Mouse (Mus musculus) c-Kit-positive CD71-negative TER-119-negative erythroid progenitor cells, embryonic 14.5 days (primary cell): ENCODE results near the gene Pnma1.

Source experiments
- DNase-seq: peaks from one replicate; pipeline ENCODE4 v3.0.0-alpha.2; 2013; ENCODE audit warnings: low read depth

Pnma1 gene

DNA sequence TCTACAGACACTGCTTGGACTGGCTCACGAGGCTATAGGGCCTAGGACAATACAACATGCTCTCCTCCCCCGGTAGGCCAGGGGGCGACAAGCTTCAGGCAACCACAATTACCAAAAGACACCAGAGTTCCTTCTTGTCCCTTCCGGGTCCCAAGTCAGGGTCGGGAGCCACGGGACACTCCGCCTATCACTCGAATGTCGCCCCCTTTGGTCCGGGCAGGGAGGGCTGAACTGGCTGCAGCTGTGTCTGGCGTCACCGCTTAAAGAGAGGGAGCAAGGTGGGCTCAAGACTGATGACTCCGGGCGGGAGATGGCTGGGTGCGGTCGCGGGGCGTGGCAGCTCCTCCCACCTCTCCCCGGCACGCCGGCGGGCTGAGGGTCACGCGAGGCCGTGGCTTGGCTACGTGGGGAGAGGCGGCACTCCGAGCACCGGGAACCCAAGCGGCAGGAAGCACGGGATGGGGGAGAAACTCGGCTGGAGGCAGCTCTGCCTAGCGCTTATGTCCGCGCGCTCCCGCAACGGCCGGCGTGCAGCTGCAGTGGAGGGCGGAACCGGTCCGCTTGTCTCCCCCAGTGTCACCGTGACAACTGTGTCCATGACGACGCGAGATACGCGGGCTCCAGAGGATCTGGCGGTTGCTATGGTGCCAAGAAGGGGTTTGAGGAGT, at the start of gene Pnma1:
Gene Pnma1 (minus strand): TSS at position 536 of the 668 bp plus-strand sequence.
- peak; percentile 62 for DNase-seq

DNA sequence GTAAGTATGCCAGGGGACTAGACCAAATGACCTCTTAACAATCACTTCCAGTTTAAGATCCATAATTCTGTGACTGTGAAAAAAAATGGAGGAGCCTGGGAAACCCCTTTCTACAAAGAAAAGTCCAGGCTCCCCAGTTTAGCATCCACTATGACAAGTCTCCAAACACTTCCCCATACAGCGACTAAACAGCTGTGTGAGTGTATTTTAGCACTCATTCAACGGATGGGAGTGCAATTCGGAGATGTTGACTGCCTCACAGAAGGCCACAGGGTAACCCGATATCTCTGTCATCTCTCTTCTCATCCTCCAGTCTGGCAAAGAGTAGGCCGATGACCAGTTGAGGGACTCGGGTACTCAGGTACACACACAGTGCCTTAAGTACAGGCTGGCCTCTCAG, 46.9 kb upstream of the Pnma1 start:
- DNase-seq, result no peak

DNA sequence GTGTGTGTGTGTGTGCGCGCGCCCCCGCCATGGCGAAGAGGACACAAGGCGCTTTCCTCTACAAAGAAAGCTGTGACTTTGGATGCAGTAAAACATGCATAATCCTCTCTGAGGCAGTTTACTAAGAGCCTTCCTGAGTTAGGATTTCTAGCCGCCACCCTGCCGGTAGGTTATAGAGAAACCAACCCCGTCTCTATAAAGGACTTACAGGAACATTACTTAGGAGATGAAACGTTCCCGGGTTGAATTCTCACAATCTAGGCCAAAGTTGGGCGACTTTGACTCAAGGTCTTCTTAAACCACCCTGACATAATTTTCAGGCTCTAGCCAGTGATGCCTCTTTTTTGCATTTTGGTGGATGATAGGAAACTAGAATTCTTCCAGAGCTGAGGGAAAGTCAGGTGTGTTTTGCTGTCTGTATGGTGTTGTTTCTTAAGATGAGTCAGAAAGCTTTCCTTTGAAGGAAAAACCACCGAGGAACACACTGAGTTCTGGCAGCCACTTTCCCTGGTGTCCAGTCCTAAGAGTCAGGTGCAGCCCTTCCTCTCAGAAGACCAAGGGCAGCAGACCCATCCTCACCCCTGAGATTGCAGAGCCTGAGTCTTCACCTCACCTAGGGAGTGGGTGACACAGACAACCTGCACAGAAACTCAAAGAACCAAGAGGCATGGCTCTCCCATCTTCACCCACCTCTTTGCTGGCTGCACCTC, 46.3 kb upstream of the Pnma1 start:
- no peak for DNase-seq

DNA sequence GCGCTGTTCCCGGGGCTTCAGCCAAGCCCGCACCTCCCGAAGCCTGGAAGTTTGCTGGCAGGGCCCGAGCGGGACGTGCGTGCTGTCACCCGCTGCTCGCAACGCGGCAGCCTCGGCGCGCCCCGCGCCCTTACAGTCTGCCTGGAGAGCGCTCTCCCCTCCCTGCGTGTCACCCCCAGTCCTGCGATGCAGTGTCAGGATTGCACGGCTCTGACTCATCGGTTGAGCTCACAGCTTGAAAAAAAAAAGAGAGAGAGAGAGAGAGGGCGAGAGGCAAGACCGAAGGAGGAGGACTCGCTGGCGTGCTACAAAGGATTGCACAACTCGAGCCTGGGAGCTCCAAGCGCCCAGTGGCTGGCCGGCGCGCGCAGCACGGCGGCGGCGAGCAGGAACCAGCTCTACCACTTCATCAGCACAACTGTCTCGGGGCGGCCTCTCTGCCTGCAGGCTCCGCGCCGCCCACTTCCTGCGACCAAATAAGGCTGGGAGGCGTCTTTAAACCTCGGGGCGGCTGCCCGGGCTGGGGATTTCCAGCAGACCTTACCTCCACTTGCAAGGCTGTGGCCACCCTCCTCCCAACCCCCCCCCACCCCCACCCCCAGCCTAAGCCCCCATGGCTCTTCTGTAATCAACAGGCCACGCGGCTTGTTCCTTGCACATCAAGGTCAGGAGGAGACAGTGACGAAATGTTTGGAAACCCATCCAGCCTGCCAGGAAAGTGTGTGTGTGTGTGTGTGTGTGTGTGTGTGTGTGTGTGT, 45.5 kb upstream of the Pnma1 start:
- DNase-seq, result peak; percentile 91

DNA sequence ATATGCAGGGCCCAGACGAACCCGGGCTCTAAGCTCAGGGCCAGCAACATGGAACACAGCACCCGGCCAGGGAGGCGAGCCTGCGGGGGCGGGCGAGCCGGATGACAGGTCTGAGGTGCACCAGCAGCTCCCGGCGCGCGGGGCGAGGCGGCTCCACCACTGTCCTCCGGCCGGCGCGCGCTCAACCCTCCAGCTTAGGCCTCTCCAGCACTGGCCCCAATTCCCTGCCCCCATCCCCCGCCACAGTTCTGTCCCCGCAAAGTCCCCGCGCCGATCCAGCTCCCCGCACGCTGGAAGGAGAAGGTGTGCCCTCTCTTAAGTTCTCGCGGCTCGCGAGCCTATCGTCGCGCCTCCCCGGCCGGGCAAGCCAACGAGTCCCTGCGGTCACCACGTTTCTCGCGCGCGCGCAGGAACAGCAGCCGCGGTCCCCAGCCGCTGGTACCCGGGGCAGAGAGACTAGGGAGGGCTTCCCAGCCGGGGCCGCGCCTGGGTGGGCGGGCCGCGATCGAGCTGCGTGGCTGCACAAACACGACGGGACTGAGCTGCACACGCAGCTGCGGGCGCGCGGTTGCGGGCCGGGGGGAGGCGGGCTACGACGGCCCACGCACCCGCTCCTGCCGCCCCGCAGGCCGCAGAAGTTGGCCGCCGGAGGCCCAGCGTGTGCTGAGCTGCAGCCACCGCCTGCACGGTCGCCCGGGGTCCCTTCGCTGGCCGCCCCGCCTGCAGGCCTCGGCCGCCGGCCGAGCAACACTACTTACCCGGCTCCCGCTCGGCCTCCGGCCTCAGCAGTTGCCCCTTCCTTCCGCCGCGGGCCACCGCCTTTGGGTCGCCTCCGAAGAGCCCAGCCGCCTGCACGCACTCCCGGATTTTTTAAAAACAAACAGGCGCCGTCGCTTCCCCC, 44.7 kb upstream of the Pnma1 start:
- no peak for DNase-seq

DNA sequence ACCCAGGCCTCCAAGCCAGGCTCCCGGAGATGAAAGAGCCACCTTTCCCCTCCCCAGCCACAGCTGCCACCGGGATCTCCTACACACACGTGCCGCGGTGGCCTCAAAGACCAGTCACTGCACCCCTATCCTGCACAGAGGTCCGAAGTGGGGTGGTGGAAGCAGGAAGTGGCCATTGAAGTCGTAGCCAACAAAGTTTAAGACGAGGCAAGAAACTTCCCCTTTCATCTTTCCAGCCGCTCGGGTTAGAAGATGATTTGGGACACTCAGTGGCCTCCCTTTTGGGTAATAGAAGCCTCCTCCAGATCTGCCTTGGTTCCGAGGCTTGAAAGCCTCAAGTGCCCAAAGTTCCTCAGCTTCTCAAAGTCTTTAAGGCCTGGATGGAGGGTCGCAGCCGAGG, 44.0 kb upstream of the Pnma1 start:
- no peak for DNase-seq

DNA sequence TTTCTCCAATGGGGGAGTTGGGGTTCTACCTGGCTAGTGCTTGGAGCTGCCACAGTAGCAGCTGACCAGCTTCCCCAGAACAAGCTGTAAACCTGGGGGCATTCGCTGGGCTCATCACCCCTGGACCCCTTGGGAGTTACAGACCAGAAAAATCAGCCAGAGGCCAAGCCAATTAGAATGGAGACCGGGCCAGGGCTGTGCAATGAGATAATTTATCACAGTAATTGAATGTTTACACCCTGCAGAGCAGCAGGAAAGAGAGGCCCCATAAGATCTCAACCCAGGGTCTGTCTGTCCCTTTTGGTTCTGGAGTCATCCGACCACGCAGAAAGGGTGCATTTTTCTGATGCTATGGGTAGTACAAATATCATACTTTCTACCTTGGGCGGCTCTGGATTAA, 43.5 kb upstream of the Pnma1 start:
- no peak for DNase-seq

DNA sequence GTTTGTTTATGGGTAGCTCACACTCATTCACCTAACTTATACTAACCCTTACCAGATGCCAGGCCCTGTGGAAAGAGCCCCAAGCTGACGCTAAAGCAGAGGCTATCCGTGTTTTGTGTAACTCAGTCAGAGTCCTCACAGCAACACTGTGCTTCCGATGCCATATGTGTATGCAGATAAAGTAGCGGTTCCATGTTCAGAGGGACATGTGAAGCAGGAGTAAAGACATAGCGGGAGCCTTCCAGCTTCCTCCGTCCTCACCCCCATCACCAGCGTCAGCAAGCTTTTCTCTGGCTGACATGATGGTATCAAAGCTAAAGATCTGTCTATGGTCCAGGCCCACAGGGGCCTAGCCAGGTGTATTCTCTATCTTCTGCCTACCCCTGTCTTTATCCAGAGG, 42.9 kb upstream of the Pnma1 start:
- DNase-seq, result no peak

DNA sequence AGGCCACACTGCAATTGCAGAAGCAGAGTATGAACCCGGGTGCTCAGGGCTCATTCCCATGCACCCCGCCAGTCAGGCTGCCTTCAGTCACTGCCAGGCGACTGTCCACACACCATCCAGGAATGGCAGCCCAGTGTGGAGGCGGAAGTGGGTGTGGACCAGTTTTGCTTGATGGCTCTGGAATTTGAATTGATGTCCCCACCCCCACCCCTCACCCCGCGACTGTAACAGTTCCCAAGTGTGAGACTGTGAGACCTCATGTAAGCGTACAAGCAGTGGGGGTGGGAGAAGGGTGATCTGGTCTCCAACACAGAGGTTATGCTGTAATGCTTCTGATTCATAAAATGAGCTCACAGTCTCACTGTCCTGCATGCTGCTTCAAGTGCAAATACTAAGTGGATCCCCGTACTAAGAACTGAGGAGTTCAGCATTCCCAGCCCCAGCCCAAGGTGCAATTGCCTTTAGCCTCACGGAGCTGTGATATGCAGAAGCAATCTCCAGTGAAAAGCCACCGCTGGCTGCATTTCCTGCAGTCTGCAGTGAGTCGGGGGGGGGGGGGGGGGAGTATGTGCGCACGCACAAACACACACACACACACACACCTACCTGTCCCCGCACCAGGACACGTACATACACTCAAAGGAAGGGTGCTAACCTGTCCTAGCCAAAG, 42.0 kb upstream of the Pnma1 start:
- DNase-seq, result no peak

DNA sequence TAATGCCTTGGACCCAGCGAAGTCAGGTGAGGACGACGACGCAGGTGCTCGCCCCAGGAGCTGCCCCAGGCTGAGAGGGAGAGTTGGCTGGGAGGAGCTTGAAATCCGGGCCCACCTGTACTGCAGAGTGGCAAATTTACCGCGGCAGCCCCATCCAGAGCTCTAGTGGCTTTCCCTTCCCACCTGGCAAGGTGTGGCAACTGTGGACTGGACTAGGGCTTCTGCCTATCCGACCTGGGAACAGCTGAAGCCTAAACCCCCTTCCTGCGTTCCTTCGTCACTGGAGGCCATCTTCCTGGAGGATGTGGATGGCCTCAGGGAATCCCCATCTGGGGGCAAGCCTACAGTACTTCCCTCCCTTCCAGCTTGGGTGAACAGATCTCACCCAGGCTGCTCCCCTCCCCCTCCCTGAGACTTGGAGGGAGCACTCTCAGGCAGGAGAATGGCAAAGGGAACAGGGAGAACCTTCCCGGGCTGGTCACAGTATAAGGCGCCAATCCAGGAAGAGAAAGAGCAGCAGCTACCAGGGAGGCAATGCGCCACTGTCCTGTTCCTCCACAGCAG, 40.7 kb upstream of the Pnma1 start:
- DNase-seq, result no peak

DNA sequence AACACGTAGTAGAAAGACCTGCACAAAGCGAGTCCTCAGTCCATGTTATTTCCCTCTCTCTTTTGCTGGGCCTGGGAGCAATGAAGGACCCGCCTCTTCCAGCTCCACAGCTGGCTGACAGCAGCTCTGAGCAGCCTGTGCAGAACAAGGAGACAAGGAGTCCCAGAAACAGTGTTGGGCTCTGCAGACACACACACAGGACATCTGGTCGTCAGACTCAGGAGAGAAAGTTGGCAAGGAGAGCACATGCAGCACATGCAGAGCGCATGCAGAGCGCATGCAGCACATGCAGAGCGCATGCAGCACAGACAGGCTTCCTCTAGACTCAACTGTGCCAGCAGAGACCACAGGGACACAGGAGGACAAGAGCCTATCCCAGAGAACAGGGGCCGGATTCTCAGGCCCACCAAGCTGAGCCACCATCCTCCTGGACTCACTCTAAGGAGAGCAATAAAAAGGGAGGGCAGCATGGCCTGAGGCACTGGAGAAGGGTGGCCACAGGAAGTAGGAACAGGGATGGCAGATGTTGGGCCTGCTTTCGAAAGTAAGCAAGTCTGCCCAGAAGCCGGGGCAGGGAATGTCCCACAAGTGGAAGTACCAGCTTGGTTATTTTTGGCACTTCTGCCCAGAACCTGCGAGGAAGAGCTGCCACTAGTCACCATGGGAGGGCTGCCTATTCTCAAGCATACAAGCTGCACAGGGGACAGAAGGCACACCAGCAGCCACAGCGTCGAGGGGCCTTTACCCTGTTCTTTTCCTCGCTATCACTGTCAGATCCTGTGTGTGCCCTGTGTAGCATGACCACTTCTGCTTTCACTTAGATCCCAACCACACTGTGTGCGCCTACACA, 39.7 kb upstream of the Pnma1 start:
- no peak for DNase-seq

DNA sequence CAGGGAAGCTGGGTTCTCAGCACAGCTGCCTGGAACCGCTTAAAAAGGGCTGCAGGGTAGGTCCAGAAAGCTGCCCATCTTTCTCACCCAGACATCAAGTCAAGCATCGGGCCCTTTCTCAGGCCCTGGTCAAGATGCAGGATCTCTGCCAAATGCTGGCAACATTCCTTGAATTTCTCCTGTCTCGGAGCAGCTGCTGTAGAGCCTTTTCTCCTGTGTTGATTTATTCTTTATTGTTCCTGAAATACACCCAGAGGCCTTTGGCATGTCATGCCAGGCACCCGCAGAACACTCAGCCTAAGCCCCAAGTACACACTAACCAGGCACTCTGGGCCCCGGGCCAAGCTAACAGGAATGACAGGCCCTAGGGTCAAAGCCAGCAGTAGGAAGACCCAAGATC, 38.7 kb upstream of the Pnma1 start:
- DNase-seq, result no peak

DNA sequence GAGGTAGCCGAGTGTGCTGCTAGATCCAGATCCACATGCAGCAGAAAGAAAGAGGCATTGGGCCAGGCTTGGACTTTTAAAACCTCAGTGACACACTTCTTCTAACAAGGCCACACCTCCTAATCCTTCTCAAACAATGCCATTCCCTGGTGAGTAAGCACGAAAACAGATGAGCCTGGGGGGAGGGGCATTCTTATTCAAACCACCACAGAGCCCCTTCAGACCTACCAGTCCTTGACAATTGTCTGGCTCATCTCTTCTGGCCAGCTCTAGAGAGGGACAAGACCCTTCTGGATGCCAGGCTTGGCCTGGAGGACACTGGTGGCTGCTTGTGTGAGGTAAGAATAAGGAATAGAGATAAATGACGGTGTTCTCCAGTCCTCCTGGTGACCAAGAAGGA, 38.2 kb upstream of the Pnma1 start:
- DNase-seq, result no peak

DNA sequence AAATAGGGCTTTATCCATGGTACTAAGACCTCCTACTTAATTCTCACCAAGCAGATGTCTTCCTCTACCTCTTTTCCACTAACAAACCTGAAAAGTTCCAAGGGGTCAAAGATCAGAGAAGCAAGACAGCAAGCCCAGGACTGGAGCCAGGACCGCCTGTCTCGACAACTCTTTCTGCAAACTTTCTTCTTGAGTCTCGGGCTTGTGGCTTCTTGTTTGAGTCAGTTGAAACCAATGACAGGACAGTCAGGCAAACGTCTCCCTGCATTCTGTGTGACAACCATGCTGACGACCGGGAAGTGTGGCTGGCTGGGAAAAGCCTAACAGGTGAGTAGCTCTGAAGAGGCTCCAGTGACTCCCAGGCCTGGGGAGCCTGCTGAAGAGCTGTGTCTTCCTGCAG, 37.3 kb upstream of the Pnma1 start:
- DNase-seq, result no peak

DNA sequence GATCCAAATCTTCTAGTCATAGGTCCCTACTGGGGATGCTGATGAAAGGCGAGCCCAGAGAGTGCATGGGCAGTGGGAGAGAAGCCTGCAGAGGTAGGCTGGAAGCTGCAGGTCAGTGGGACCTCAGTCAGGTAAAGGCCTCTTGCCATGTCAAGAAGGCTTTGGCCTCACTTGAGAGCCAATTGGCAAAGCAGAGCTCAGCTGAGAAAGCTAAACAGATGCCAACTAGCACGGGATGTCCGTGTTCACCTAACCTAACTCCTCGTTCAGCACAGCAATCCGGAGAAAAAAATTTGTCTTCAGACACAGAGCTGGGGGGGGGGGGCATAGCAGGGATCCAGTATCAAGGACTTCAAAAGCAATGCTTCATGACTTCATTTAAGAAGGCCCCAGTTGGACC, 36.7 kb upstream of the Pnma1 start:
- no peak for DNase-seq

DNA sequence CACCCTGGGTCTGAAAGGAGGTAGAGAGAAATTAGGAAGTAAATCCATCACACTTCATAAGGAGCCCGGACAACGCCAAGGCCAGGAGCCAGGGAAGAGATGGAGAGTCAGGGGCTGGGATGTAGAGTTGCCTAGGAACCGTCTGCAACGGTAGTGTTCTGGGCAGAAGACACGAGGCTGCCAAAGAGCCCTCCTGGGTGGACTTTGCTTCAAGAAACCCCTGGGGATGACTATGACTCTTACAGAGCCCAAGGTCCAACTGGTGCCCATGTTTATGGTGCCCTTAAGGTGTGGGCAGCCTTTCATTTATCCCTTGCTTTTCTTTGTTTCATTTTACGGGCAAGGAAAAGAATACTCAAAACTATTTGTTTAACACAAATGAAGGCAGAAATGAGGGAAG, 33.7 kb upstream of the Pnma1 start:
- no peak for DNase-seq

DNA sequence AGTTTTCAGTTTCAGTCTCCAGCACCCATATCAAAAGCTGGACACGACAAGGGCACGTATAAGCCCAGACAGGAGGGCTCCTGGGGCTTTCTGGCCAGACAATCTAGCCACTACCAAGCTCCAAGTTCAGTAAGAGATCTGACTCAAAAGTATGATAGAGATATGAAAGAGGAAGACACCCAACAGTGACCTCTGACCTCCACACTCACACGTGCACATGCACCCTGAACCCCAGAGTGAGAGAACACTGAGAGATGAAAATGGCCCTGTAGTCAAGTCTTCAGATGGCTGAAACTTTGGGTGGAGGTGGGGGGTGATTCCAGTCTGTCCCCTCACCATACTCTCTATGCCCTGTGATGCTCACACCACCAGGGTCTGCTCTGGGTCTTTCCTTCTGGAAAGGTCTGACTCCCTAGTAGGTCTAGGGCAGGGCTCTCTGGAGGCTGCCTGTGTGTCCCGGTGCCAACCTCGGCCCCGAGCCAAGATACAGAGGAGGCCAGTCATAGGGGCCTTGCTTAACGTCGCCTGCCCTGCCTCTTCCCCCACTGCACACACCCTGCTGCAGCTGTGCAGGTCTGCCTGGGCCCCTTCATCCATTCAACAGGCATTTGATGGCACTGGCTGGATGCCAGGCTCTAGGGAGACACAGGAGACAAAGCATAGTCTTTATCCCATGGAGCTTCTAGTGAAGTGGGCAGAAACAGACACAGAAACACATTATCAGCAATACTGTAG, 32.6 kb upstream of the Pnma1 start:
- DNase-seq, result no peak

DNA sequence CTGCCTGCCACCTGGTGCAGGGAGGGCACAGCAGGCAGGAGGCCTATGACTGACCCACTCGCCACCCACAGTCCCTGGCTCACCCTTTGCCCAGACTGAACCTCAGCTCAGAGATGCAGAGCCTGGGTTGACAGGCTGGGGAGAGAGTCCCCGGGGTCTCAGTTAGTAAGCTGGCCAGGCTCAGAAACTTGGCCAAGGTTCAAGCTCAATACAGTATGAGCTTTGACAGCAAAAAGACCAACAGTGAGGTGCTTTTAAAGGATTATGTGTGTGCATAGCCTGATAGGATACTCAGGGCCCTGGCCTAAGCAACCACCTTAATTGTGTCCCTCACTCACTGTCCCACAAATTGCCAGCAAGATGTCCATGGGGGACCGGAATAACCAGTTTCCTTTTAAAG, 31.8 kb upstream of the Pnma1 start:
- DNase-seq, result no peak

DNA sequence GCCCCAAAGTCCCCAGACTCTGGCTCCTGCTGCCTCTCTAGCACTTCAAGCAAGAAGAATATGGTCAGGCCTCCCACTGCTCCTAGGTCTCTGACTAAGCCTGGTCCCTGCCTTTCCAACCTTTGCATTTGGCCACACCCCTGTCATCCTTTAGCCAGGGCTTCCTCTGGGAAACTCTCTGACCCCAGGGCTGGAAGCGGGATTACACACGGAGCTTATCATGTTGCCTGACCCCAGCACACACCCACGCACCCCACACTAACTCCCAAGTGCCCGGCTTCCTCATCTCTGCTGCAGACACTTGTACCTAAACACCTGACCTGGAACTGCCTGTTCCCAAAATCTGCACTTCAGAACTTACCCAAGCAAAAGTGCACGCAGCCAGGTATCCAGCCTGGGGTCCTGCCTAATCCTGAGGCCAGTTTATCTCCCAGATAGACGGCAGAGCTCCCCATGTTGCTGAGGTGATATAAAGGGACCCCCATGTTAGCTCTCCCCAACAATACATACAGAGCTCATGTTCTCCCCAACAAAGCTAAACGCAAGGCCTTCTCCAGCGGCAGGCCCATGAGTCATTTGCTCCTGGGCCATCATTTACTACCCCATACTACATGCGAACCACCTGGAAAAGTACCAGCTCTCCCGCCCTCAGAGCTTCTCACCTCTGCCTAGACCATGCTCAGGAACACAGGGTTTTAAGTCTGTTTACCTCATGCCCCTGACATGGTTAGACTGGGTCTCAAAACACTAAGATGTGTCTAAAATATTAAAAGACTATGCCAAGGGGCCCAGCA, 30.6 kb upstream of the Pnma1 start:
- no peak for DNase-seq
